Mouse (Mus musculus): Measurements from ENCODE around the gene Radil. TPM values are rescaled to one million over a fixed set of nuclear protein-coding genes. Genes with fewer than 3 reads are reported as not detected.

Radil gene
- polyA plus RNA-seq, 1 experiment, result 78.0 TPM

- Histone ChIP-seq H3K9ac (ENCODE audit: low read depth, poor library complexity, severe bottlenecking) (no peak overlapping the region), H3K36me3 (ENCODE audit: control insufficient read depth, insufficient read depth, low read length, poor library complexity, severe bottlenecking) (no peaks in the 10 kb centered on the region), H3K9me3 (replicated peaks; ENCODE audit: control insufficient read depth, insufficient read depth, low read length, poor library complexity, severe bottlenecking) (no peaks in the 10 kb centered on the region), H3K27me3 (ENCODE audit: control insufficient read depth, insufficient read depth, low read length, poor library complexity, severe bottlenecking) (no peaks in the 10 kb centered on the region), H3K4me3 (ENCODE audit: low read depth, low read length) (no peak overlapping the region), H3K4me1 (ENCODE audit: control insufficient read depth, insufficient read depth, low read length) (peaks cover 11% of the 10 kb centered on the region), H3K27ac (ENCODE audit: insufficient read depth, low read length) (no peak overlapping the region)
- TF ChIP-seq POLR2A (IDR thresholded peaks at IDR 0.05; ENCODE audit: insufficient read depth, low read length) (no peak), CTCF (IDR thresholded peaks at IDR 0.05; ENCODE audit: low read depth, low read length) (no peak), EP300 (IDR thresholded peaks at IDR 0.05; ENCODE audit: insufficient read depth, low read depth, low read length) (no peak)
Observed at GRCm38 (mm10) chr5:142443994-142444393, 106.9 kb downstream of the Radil start.

- Histone ChIP-seq H3K4me1 (ENCODE audit: control insufficient read depth, insufficient read depth, low read length) (peaks cover 11% of the 10 kb centered on the region), H3K27me3 (ENCODE audit: control insufficient read depth, insufficient read depth, low read length, poor library complexity, severe bottlenecking) (no peaks in the 10 kb centered on the region), H3K9me3 (replicated peaks; ENCODE audit: control insufficient read depth, insufficient read depth, low read length, poor library complexity, severe bottlenecking) (no peaks in the 10 kb centered on the region), H3K36me3 (ENCODE audit: control insufficient read depth, insufficient read depth, low read length, poor library complexity, severe bottlenecking) (no peaks in the 10 kb centered on the region), H3K9ac (ENCODE audit: low read depth, poor library complexity, severe bottlenecking) (no peak overlapping the region), H3K27ac (ENCODE audit: insufficient read depth, low read length) (no peak overlapping the region), H3K4me3 (ENCODE audit: low read depth, low read length) (no peak overlapping the region)
- no peak for TF ChIP-seq POLR2A (IDR thresholded peaks at IDR 0.05; ENCODE audit: insufficient read depth, low read length)
- TF ChIP-seq EP300 (IDR thresholded peaks at IDR 0.05; ENCODE audit: insufficient read depth, low read depth, low read length), result no peak
- TF ChIP-seq CTCF (IDR thresholded peaks at IDR 0.05; ENCODE audit: low read depth, low read length), result no peak
Observed at GRCm38 (mm10) chr5:142443514-142443913, 107.4 kb downstream of the Radil start.

GRCm38 (mm10) chr5:142442045-142442440, 108.9 kb downstream of the Radil start:
- peaks cover 11% of the 10 kb centered on the region for H3K4me1 ChIP-seq (ENCODE audit: control insufficient read depth, insufficient read depth, low read length)
- H3K9ac ChIP-seq (ENCODE audit: low read depth, poor library complexity, severe bottlenecking), result no peak overlapping the region
- TF ChIP-seq EP300 (IDR thresholded peaks at IDR 0.05; ENCODE audit: insufficient read depth, low read depth, low read length) (no peak), POLR2A (IDR thresholded peaks at IDR 0.05; ENCODE audit: insufficient read depth, low read length) (no peak), CTCF (IDR thresholded peaks at IDR 0.05; ENCODE audit: low read depth, low read length) (no peak)
- no peaks in the 10 kb centered on the region for H3K9me3 ChIP-seq (replicated peaks; ENCODE audit: control insufficient read depth, insufficient read depth, low read length, poor library complexity, severe bottlenecking)
- no peak overlapping the region for H3K4me3 ChIP-seq (ENCODE audit: low read depth, low read length)
- no peak overlapping the region for H3K27ac ChIP-seq (ENCODE audit: insufficient read depth, low read length)
- H3K36me3 ChIP-seq (ENCODE audit: control insufficient read depth, insufficient read depth, low read length, poor library complexity, severe bottlenecking), result no peaks in the 10 kb centered on the region
- no peaks in the 10 kb centered on the region for H3K27me3 ChIP-seq (ENCODE audit: control insufficient read depth, insufficient read depth, low read length, poor library complexity, severe bottlenecking)

GRCm38 (mm10) chr5:142441332-142442044, 109.4 kb downstream of the Radil start:
- no peaks in the 10 kb centered on the region for H3K27me3 ChIP-seq (ENCODE audit: control insufficient read depth, insufficient read depth, low read length, poor library complexity, severe bottlenecking)
- H3K36me3 ChIP-seq (ENCODE audit: control insufficient read depth, insufficient read depth, low read length, poor library complexity, severe bottlenecking), result no peaks in the 10 kb centered on the region
- H3K9ac ChIP-seq (ENCODE audit: low read depth, poor library complexity, severe bottlenecking), result peak overlapping the region; percentile 55
- H3K4me3 ChIP-seq (ENCODE audit: low read depth, low read length), result peak overlapping the region; percentile 51
- peak overlapping the region; percentile 87 for H3K27ac ChIP-seq (ENCODE audit: insufficient read depth, low read length)
- TF ChIP-seq POLR2A (IDR thresholded peaks at IDR 0.05; ENCODE audit: insufficient read depth, low read length) (no peak), CTCF (IDR thresholded peaks at IDR 0.05; ENCODE audit: low read depth, low read length) (no peak), EP300 (IDR thresholded peaks at IDR 0.05; ENCODE audit: insufficient read depth, low read depth, low read length) (no peak)
- H3K9me3 ChIP-seq (replicated peaks; ENCODE audit: control insufficient read depth, insufficient read depth, low read length, poor library complexity, severe bottlenecking), result no peaks in the 10 kb centered on the region
- peaks cover 11% of the 10 kb centered on the region for H3K4me1 ChIP-seq (ENCODE audit: control insufficient read depth, insufficient read depth, low read length)

GRCm38 (mm10) chr5:142440451-142441147, 110.3 kb downstream of the Radil start:
- Histone ChIP-seq H3K27ac (ENCODE audit: insufficient read depth, low read length) (peak overlapping the region; percentile 87), H3K27me3 (ENCODE audit: control insufficient read depth, insufficient read depth, low read length, poor library complexity, severe bottlenecking) (no peaks in the 10 kb centered on the region), H3K4me3 (ENCODE audit: low read depth, low read length) (peak overlapping the region; percentile 51), H3K9ac (ENCODE audit: low read depth, poor library complexity, severe bottlenecking) (peak overlapping the region; percentile 55), H3K9me3 (replicated peaks; ENCODE audit: control insufficient read depth, insufficient read depth, low read length, poor library complexity, severe bottlenecking) (no peaks in the 10 kb centered on the region), H3K4me1 (ENCODE audit: control insufficient read depth, insufficient read depth, low read length) (peaks cover 9% of the 10 kb centered on the region), H3K36me3 (ENCODE audit: control insufficient read depth, insufficient read depth, low read length, poor library complexity, severe bottlenecking) (peaks cover 2% of the 10 kb centered on the region; the same call in 1 of the 2 replicates)
- no peak for TF ChIP-seq POLR2A (IDR thresholded peaks at IDR 0.05; ENCODE audit: insufficient read depth, low read length)
- TF ChIP-seq EP300 (IDR thresholded peaks at IDR 0.05; ENCODE audit: insufficient read depth, low read depth, low read length), result peak; percentile 90
